Mouse (Mus musculus): ENCODE data around the gene Tas2r143. TPM values are rescaled to one million over a fixed set of nuclear protein-coding genes. Genes with fewer than 3 reads are reported as not detected.

Gene Tas2r143
- polyA plus RNA-seq, 1 experiment from 2014 or later: not detected

- Histone ChIP-seq H3K27me3 (no peaks in the 10 kb centered on the region), H3K4me3 (no peak overlapping the region), H3K9me3 (no peaks in the 10 kb centered on the region), H3K4me2 (no peak overlapping the region), H3K9ac (no peak overlapping the region), H3K36me3 (no peaks in the 10 kb centered on the region), H3K4me1 (replicated peaks) (no peaks in the 10 kb centered on the region), H3K27ac (replicated peaks) (no peak overlapping the region)
- no peak for ATAC-seq (ENCODE audit: low FRiP score, low read depth)
- 71% methylated on average over 9 of the region's 9 CpGs for WGBS
Measured at GRCm38 (mm10) chr6:42381916-42382381, 18.1 kb upstream of the Tas2r143 start.

- Histone ChIP-seq H3K4me3 (no peak overlapping the region), H3K27ac (replicated peaks) (no peak overlapping the region), H3K36me3 (no peaks in the 10 kb centered on the region), H3K4me2 (no peak overlapping the region), H3K27me3 (no peaks in the 10 kb centered on the region), H3K9ac (no peak overlapping the region), H3K9me3 (no peaks in the 10 kb centered on the region), H3K4me1 (replicated peaks) (no peaks in the 10 kb centered on the region)
- no peak for ATAC-seq (ENCODE audit: low FRiP score, low read depth)
- 91% methylated on average over 5 of the region's 5 CpGs for WGBS
Measured at GRCm38 (mm10) chr6:42383360-42383759, 16.7 kb upstream of the Tas2r143 start.

- no peak for ATAC-seq (ENCODE audit: low FRiP score, low read depth)
- H3K36me3 ChIP-seq: no peaks in the 10 kb centered on the region
- H3K4me3 ChIP-seq: no peak overlapping the region
- no peaks in the 10 kb centered on the region for H3K4me1 ChIP-seq (replicated peaks)
- 76% methylated on average over 4 of the region's 4 CpGs for WGBS
- H3K27me3 ChIP-seq: no peaks in the 10 kb centered on the region
- H3K27ac ChIP-seq (replicated peaks): no peak overlapping the region
- H3K9me3 ChIP-seq: no peaks in the 10 kb centered on the region
- H3K4me2 ChIP-seq: no peak overlapping the region
- H3K9ac ChIP-seq: no peak overlapping the region
Measured at GRCm38 (mm10) chr6:42385635-42386034, 14.4 kb upstream of the Tas2r143 start.

- WGBS: 52% methylated on average over 2 of the region's 2 CpGs
- Histone ChIP-seq H3K27ac (replicated peaks) (no peak overlapping the region), H3K4me3 (no peak overlapping the region), H3K27me3 (no peaks in the 10 kb centered on the region), H3K4me1 (replicated peaks) (no peaks in the 10 kb centered on the region), H3K9ac (no peak overlapping the region), H3K4me2 (no peak overlapping the region), H3K36me3 (no peaks in the 10 kb centered on the region), H3K9me3 (no peaks in the 10 kb centered on the region)
- no peak for ATAC-seq (ENCODE audit: low FRiP score, low read depth)
Measured at GRCm38 (mm10) chr6:42391796-42392330, 8.2 kb upstream of the Tas2r143 start.

GRCm38 (mm10) chr6:42395960-42396809 is 3.9 kb upstream of the Tas2r143 start:
- no peak for ATAC-seq (ENCODE audit: low FRiP score, low read depth)
- Histone ChIP-seq H3K9me3 (no peaks in the 10 kb centered on the region), H3K27me3 (no peaks in the 10 kb centered on the region), H3K4me3 (no peak overlapping the region), H3K27ac (replicated peaks) (no peak overlapping the region), H3K4me2 (no peak overlapping the region), H3K9ac (no peak overlapping the region), H3K4me1 (replicated peaks) (no peaks in the 10 kb centered on the region), H3K36me3 (no peaks in the 10 kb centered on the region)
- WGBS: 76% methylated on average over 9 of the region's 9 CpGs

GRCm38 (mm10) chr6:42397041-42397657 is 2.9 kb upstream of the Tas2r143 start:
- H3K4me3 ChIP-seq: no peak overlapping the region
- no peak overlapping the region for H3K9ac ChIP-seq
- H3K27ac ChIP-seq (replicated peaks): no peak overlapping the region
- H3K4me2 ChIP-seq: no peak overlapping the region
- WGBS: 87% methylated on average over 3 of the region's 3 CpGs
- no peaks in the 10 kb centered on the region for H3K36me3 ChIP-seq
- ATAC-seq (ENCODE audit: low FRiP score, low read depth): no peak
- no peaks in the 10 kb centered on the region for H3K9me3 ChIP-seq
- no peaks in the 10 kb centered on the region for H3K4me1 ChIP-seq (replicated peaks)
- H3K27me3 ChIP-seq: no peaks in the 10 kb centered on the region

- 85% methylated on average over 3 of the region's 3 CpGs for WGBS
- no peak overlapping the region for H3K4me3 ChIP-seq
- H3K9ac ChIP-seq: no peak overlapping the region
- H3K27ac ChIP-seq (replicated peaks): no peak overlapping the region
- no peak overlapping the region for H3K4me2 ChIP-seq
- H3K27me3 ChIP-seq: no peaks in the 10 kb centered on the region
- H3K9me3 ChIP-seq: no peaks in the 10 kb centered on the region
- no peaks in the 10 kb centered on the region for H3K36me3 ChIP-seq
- H3K4me1 ChIP-seq (replicated peaks): no peaks in the 10 kb centered on the region
- no peak for ATAC-seq (ENCODE audit: low FRiP score, low read depth)
Measured at GRCm38 (mm10) chr6:42398285-42398684, 1.8 kb upstream of the Tas2r143 start.

GRCm38 (mm10) chr6:42398998-42399397 is 1.0 kb upstream of the Tas2r143 start:
- no peak overlapping the region for H3K4me2 ChIP-seq
- no peak overlapping the region for H3K4me3 ChIP-seq
- H3K9ac ChIP-seq: no peak overlapping the region
- no peaks in the 10 kb centered on the region for H3K36me3 ChIP-seq
- no peaks in the 10 kb centered on the region for H3K27me3 ChIP-seq
- H3K4me1 ChIP-seq (replicated peaks): no peaks in the 10 kb centered on the region
- no peaks in the 10 kb centered on the region for H3K9me3 ChIP-seq
- no peak overlapping the region for H3K27ac ChIP-seq (replicated peaks)
- no peak for ATAC-seq (ENCODE audit: low FRiP score, low read depth)
- 96% methylated on average over 1 of the region's 1 CpGs for whole genome bisulfite sequencing

- Histone ChIP-seq H3K9ac (no peak within 1 kb of the TSS), H3K27me3 (no peaks in the 10 kb centered on the region), H3K27ac (replicated peaks) (no peak within 1 kb of the TSS), H3K4me3 (no peak within 1 kb of the TSS), H3K4me2 (no peak within 1 kb of the TSS), H3K9me3 (no peaks in the 10 kb centered on the region), H3K4me1 (replicated peaks) (no peaks in the 10 kb centered on the region), H3K36me3 (no peaks in the 10 kb centered on the region)
- WGBS: 94% methylated on average over 2 of the region's 2 CpGs
- ATAC-seq (ENCODE audit: low FRiP score, low read depth): no peak
Measured at GRCm38 (mm10) chr6:42405134-42405533, 5.1 kb downstream of the Tas2r143 start, which contains the start of gene Tas2r135. TSS of gene Tas2r135 (plus strand) at chr6:42405434.

- H3K9ac ChIP-seq: no peak overlapping the region
- H3K4me2 ChIP-seq: no peak overlapping the region
- H3K27ac ChIP-seq (replicated peaks): no peak overlapping the region
- H3K36me3 ChIP-seq: no peaks in the 10 kb centered on the region
- no peak for ATAC-seq (ENCODE audit: low FRiP score, low read depth)
- H3K4me1 ChIP-seq (replicated peaks): no peaks in the 10 kb centered on the region
- H3K9me3 ChIP-seq: no peaks in the 10 kb centered on the region
- 95% methylated on average over 2 of the region's 2 CpGs for WGBS
- H3K4me3 ChIP-seq: no peak overlapping the region
- H3K27me3 ChIP-seq: no peaks in the 10 kb centered on the region
Measured at GRCm38 (mm10) chr6:42419443-42419842, 19.4 kb downstream of the Tas2r143 start.

- Histone ChIP-seq H3K27me3 (no peaks in the 10 kb centered on the region), H3K4me1 (replicated peaks) (no peaks in the 10 kb centered on the region), H3K4me3 (no peak overlapping the region), H3K4me2 (no peak overlapping the region), H3K9ac (no peak overlapping the region), H3K36me3 (no peaks in the 10 kb centered on the region), H3K27ac (replicated peaks) (no peak overlapping the region), H3K9me3 (no peaks in the 10 kb centered on the region)
- ATAC-seq (ENCODE audit: low FRiP score, low read depth): no peak
- WGBS: 66% methylated on average over 2 of the region's 2 CpGs
Measured at GRCm38 (mm10) chr6:42421439-42421838, 21.4 kb downstream of the Tas2r143 start.

GRCm38 (mm10) chr6:42424472-42424871 is 24.4 kb downstream of the Tas2r143 start:
- Histone ChIP-seq H3K9ac (no peak overlapping the region), H3K4me2 (no peak overlapping the region), H3K36me3 (no peaks in the 10 kb centered on the region), H3K9me3 (no peaks in the 10 kb centered on the region), H3K27me3 (no peaks in the 10 kb centered on the region), H3K4me1 (replicated peaks) (no peaks in the 10 kb centered on the region), H3K4me3 (no peak overlapping the region), H3K27ac (replicated peaks) (no peak overlapping the region)
- WGBS: 97% methylated on average over 3 of the region's 3 CpGs
- no peak for ATAC-seq (ENCODE audit: low FRiP score, low read depth)
